Mouse (Mus musculus): ENCODE results near the gene Srebf2.

GRCm38 (mm10) chr15:82198342-82198741, 51.4 kb downstream of the Srebf2 start:
- TF ChIP-seq CTCF (IDR thresholded peaks at IDR 0.05) = no peak
- no peak for TF ChIP-seq EP300 (IDR thresholded peaks at IDR 0.05; ENCODE audit: insufficient read depth, low read depth, low read length)
